Mouse (Mus musculus) bone marrow macrophage, adult 2 months (primary cell): ENCODE measurements around the gene Morc1.

Experiments used
- CTCF ChIP-seq: IDR thresholded peaks from 2 replicates; pipeline ENCODE4 v1.5.1; 2012; ENCODE audit warnings: low read depth, mild to moderate bottlenecking, low read length, moderate library complexity
- POLR2A ChIP-seq: IDR thresholded peaks from 2 replicates; pipeline ENCODE4 v1.6.1; 2012; ENCODE audit warnings: mild to moderate bottlenecking, low read depth, low read length, borderline replicate concordance

GRCm38 (mm10) chr16:48603735-48604211, 172.7 kb downstream of the Morc1 start:
- TF ChIP-seq POLR2A (no peak), CTCF (no peak)
